Mouse (Mus musculus): ENCODE data around the gene Nodal.

Gene Nodal

GRCm38 (mm10) chr10:61398125-61398524, 19.6 kb upstream of the Nodal start:
- no peak for DNase-seq (ENCODE audit: low spot score in 2 of 2)

- DNase-seq (ENCODE audit: low spot score in 2 of 2) = peak; percentile 70 to 76
These were observed 18.5 kb upstream of the Nodal start for GRCm38 (mm10) chr10:61399156-61399734.

- no peak for DNase-seq (ENCODE audit: low spot score in 2 of 2)
These were observed 17.4 kb upstream of the Nodal start for GRCm38 (mm10) chr10:61400407-61400806.

GRCm38 (mm10) chr10:61402480-61402879, 15.3 kb upstream of the Nodal start:
- DNase-seq (ENCODE audit: low spot score in 2 of 2) = no peak

DNA sequence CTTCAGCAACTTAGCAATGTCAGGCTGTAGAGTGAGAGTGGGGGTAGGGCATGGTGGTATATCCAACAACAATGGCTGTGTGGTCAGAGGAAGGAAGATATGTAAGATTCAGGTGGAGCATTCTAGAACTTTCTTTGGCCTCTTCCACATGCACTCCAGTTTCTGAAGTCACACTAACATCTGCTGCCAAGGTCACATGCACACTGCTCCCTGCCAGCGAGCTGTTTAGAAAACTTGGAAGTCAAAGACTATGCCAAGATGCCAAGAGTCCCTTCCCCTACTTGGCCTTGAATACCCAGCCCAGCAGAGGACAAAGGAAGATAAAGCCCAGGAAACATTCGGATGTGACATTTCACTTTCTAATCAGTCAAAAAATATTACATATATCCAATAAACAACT, 14.9 kb upstream of the Nodal start:
- no peak for DNase-seq (ENCODE audit: low spot score in 2 of 2)

- DNase-seq (ENCODE audit: low spot score in 2 of 2) = no peak
These were observed 11.8 kb upstream of the Nodal start for GRCm38 (mm10) chr10:61405958-61406357.

DNA sequence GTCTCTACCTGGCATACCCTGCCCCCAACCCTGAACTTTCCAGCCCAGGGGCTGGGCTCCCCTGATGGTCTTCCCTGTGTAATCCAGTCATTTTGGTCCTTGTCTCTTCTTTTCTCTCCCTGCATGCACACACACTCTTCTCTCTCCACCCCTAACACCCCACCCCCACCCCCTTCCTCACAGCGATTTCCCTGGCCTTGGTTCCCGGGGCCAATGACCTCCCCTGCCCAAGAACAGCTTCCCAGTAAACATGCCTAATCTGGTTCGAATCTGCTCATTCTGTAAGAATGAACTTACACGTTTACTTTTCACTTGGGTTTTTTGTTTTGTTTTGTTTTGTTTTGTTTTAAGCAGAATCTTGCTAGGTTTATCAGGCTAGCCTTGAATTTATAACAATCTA, 8.0 kb upstream of the Nodal start:
- no peak for DNase-seq (ENCODE audit: low spot score in 2 of 2)

- no peak for DNase-seq (ENCODE audit: low spot score in 2 of 2)
These were observed 7.6 kb upstream of the Nodal start for GRCm38 (mm10) chr10:61410193-61410592.

DNA sequence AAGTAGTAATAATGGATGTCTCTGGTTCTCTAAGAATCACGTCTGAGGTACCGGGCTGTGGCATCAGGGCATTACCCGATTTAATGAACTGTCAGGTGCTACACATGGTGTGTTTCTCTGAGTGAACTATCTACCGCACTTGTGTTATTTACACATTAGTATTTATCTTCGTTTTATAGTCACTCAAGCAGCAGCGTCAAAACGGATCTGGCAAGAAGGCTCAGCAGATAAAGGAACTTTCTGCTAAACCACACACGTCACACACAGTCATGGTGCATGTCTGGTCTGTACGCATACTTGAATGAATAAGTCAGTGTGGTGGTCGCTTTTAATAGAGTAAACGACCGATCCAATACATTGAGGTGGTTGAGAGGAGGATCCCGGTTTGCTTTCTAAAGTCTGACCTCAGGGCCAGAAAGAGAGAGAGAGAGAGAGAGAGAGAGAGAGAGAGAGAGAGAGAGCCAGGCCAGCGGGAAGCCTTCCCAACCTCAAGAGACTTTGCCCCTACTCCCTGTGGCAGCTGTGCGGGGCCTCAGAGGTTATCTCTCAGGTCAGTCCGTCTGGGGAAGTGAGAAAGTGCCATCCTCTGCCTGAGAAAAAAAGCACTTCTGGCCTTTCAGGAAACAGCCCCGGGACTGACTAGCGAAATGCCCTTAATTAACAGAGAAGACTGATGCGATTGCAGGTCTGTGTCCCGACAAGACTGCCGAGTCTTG, 4.7 kb upstream of the Nodal start:
- no peak for DNase-seq (ENCODE audit: low spot score in 2 of 2)

- no peak for DNase-seq (ENCODE audit: low spot score in 2 of 2)
These were observed 2.5 kb upstream of the Nodal start for GRCm38 (mm10) chr10:61415240-61415639.

DNA sequence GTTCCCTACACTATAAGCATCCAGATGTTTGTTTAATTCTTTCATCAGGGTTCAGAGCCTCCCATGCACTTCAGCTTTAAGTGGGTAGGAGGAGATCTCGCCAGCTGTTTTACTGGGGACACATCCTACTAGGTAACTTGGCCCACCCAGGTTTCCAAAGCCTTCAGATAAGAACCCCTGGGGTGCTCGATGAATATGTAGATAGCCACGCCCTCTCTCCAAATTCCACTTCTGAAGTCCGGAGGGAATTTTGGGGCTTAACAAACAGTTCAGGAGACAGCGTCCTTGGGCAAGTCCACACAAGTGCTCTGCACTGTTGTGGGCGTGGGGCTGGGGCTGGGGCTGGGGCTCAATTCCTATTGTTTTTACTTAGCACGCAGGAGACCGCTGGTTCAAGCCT, 1.9 kb upstream of the Nodal start:
- DNase-seq (ENCODE audit: low spot score in 2 of 2) = no peak

DNA sequence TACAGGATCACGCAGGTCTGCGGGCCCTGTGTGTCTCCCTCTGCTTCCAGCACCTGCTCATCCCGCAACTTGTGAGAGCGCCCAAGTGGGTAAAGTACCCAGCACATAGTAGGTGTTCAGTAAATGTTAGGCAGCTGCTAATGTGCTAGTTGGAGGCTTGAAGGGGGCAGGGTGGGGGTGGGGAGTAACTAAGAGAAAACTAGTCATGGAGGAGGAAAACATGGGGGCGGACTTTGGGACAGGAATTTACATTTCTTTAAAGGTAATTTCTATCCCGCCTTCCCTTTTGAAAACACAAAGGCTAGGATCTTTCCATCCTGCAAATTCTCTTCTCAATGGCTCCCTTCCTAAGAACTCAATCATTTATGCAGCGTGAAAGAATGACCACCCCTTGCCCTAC, 1.2 kb upstream of the Nodal start:
- DNase-seq (ENCODE audit: low spot score in 2 of 2) = no peak

GRCm38 (mm10) chr10:61417046-61417445, 726 bp upstream of the Nodal start:
- DNase-seq (ENCODE audit: low spot score in 2 of 2) = no peak

DNA sequence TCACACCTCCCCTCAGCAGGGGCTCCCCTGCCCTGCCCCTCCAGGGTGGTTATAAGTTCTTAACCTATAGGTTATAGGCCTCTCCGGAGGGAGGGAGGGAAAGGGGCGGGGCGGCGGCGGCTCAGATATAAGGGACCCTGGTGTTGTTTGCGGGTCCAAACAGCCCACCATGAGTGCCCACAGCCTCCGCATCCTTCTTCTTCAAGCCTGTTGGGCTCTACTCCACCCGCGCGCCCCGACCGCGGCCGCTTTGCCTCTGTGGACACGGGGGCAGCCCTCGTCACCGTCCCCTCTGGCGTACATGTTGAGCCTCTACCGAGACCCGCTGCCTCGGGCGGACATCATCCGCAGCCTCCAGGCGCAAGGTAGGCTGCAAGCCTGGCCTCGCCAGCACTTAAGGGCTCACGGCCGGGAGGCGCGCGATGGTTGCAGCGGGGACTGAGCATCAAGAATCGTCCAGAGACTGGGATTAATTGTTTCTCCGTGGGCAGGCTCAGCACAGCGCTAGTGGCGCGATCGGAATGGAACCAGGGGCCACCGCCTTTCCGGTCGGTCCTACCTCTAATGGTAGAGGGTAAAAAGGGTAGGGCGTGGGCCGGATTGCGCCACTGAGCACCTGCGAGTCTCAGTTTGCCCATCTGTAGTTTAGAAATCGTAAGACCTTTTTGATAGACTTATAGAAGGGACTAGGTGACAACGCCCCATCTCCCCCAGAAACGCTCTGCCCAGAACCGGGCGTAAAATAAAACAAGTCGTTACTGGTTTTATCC, 544 bp downstream of the Nodal start:
- DNase-seq (ENCODE audit: low spot score in 2 of 2) = no peak

GRCm38 (mm10) chr10:61419146-61419545, 1.4 kb downstream of the Nodal start:
- DNase-seq (ENCODE audit: low spot score in 2 of 2) = no peak

DNA sequence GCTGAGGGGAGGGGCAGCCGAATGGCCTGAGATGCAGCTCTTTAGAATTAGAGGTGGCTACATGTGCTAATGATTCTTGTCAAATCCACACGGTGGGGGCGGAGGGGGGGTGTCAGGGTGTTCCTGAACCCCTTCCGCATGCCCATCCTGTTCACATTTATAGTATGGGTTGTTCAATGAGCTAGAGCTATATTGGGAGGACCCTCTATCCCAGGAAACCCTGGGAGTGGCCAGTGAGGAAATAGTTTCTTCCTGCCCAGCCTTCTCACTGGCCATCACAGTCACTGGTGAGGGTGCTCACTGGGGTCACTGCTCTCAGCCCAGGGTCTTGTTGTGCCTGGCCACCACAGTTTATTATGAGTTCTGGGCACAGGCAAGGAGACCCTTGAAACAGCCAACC, 2.2 kb downstream of the Nodal start:
- DNase-seq (ENCODE audit: low spot score in 2 of 2) = no peak

- no peak for DNase-seq (ENCODE audit: low spot score in 2 of 2)
These were observed 5.1 kb downstream of the Nodal start for GRCm38 (mm10) chr10:61422861-61423260.

- DNase-seq (ENCODE audit: low spot score in 2 of 2) = no peak
These were observed 5.5 kb downstream of the Nodal start for GRCm38 (mm10) chr10:61423289-61423688.

DNA sequence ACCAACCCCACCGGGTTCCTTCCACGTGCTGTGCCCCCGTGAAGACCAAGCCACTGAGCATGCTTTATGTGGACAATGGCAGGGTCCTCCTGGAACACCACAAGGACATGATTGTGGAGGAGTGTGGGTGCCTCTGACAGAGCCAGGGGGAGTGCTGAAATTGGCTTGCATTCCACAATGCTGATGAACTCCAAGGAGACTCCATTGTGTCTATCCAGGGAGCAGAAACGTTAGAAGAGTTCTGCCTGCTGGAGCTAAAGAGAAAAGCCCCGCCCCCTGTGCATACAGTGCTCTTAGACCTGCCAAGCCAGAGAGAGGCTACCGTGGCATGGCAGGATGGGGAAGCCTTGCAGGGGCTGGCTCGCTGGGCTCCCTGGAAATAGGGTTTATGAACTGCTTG, 6.7 kb downstream of the Nodal start:
- no peak for DNase-seq (ENCODE audit: low spot score in 2 of 2)

GRCm38 (mm10) chr10:61425047-61425446, 7.3 kb downstream of the Nodal start:
- no peak for DNase-seq (ENCODE audit: low spot score in 2 of 2)

DNA sequence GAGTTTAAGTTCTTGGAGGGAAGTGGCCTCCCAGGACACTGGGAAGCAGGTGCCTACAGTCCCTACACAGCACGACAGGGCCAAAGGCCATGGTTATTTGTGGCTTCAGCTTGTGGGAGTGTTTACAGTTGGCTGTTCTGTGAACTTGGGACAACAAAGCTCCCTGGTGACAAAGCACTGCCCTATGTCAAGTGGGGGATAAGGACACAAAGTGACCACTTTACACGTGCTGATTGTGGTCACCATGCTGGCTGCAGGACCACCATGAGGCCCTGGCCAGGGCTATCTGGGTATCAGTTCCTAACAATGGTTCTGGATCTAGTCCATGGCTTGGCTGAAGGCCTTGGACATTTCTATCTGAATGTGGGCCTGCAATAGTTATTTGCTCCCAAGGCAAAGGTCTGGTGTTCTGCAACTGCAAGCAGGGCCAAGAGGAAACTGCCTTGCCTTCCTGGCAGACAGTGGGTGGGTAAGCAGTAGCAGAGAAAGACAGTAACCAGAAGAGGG, 8.5 kb downstream of the Nodal start:
- no peak for DNase-seq (ENCODE audit: low spot score in 2 of 2)

- DNase-seq (ENCODE audit: low spot score in 2 of 2) = no peak
These were observed 10.2 kb downstream of the Nodal start for GRCm38 (mm10) chr10:61427951-61428350.

- DNase-seq (ENCODE audit: low spot score in 2 of 2) = no peak
These were observed 10.6 kb downstream of the Nodal start for GRCm38 (mm10) chr10:61428416-61428815.

Data from right cerebral cortex, adult 2 months (tissue).